Mouse (Mus musculus): Measurements from ENCODE around the gene Gpr39.

DNA sequence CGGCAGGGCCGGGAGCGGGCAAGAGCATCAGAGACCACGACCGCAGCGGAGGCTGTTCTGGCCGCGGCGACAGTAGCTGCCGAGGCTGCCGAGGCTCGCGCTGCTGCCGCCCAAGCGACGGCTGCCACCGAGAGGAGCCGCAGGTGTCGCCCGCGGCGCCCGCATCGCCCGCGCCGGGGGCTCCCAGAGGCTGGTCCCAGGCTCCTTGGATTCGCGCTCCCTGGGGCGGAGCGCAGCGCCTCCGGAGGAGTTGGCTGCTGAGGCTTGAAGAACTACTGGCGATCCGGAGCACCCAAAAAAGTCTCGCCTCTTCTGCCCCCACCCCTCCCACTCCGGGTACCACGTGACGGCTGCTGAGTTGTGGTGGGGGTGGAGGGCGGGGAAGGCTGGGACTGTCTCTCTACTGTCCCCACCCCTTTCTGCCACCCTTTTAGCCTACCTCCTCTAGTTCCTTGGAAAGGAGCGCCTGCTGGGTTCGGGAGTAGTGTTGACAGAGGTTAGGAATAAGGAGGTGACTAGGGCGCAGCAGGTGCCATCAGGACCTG is 235.2 kb downstream of the Gpr39 start:
- TF ChIP-seq CTCF (IDR thresholded peaks at IDR 0.05; ENCODE audit: control insufficient read depth, insufficient read depth, low read length) (no peak), POLR2A (IDR thresholded peaks at IDR 0.05; ENCODE audit: borderline replicate concordance, control insufficient read depth, low read depth, low read length) (no peak)

All from bone marrow, adult 2 months (tissue).